Mouse (Mus musculus): ENCODE results near the gene Gm10912. TPM values are rescaled to one million over a fixed set of nuclear protein-coding genes. Genes with fewer than 3 reads are reported as not detected.
"Not testable (repeated sequence)": the region's sequence is repeated elsewhere in the genome, so short reads cannot be mapped to it uniquely, and the experiment has no call there.

Gm10912 gene
- total and polyA plus RNA-seq, 3 experiments, result 0.27 TPM; not detected in 2

- TF ChIP-seq TAL1 (conservative IDR thresholded peaks at IDR 0.05; ENCODE audit: low read depth, low read length) (peak; percentile 82), POLR2AphosphoS5 (IDR thresholded peaks at IDR 0.05; ENCODE audit: insufficient replicate concordance, low read depth, low read length) (no peak), GATA2 (IDR thresholded peaks at IDR 0.05; ENCODE audit: borderline replicate concordance, low read depth, low read length) (no peak)
- peak; percentile 96 for ATAC-seq (ENCODE audit: extremely low read depth, insufficient number of reproducible peaks, low FRiP score, poor library complexity, severe bottlenecking)
- no peak for DNase-seq (ENCODE audit: low spot score)
These were observed 33.1 kb downstream of the Gm10912 start for GRCm38 (mm10) chr2:104098529-104099230.

GRCm38 (mm10) chr2:104099231-104099585 is 33.6 kb downstream of the Gm10912 start:
- ATAC-seq (ENCODE audit: extremely low read depth, insufficient number of reproducible peaks, low FRiP score, poor library complexity, severe bottlenecking) (no peak), DNase-seq (ENCODE audit: low spot score) (no peak)
- TF ChIP-seq CTCF (IDR thresholded peaks at IDR 0.05; ENCODE audit: low read depth, low read length), result no peak
- TF ChIP-seq POLR2AphosphoS5 (IDR thresholded peaks at IDR 0.05; ENCODE audit: insufficient replicate concordance, low read depth, low read length), result no peak
- TF ChIP-seq TAL1 (conservative IDR thresholded peaks at IDR 0.05; ENCODE audit: low read depth, low read length), result no peak
- peaks cover 40% of the 10 kb centered on the region for H3K4me1 ChIP-seq (ENCODE audit: insufficient read depth, low read depth, low read length)
- H3K9me3 ChIP-seq (replicated peaks), result no peaks in the 10 kb centered on the region
- no peaks in the 10 kb centered on the region for H3K27me3 ChIP-seq (ENCODE audit: insufficient read depth, low read length)
- no peak overlapping the region for H3K4me3 ChIP-seq (ENCODE audit: low read depth, low read length)
- no peaks in the 10 kb centered on the region for H3K36me3 ChIP-seq (replicated peaks)

More at GRCm38 (mm10) chr2:104098529-104099230, 33.1 kb downstream of the Gm10912 start:
- peaks cover 43% of the 10 kb centered on the region for H3K4me1 ChIP-seq (ENCODE audit: insufficient read depth, low read depth, low read length)
- H3K27me3 ChIP-seq (ENCODE audit: insufficient read depth, low read length), result no peaks in the 10 kb centered on the region
- no peaks in the 10 kb centered on the region for H3K9me3 ChIP-seq (replicated peaks)
- no peak overlapping the region for H3K4me3 ChIP-seq (ENCODE audit: low read depth, low read length)
- no peaks in the 10 kb centered on the region for H3K36me3 ChIP-seq (replicated peaks)

- Histone ChIP-seq H3K36me3 (replicated peaks) (no peaks in the 10 kb centered on the region), H3K4me1 (ENCODE audit: insufficient read depth, low read depth, low read length) (peaks cover 42% of the 10 kb centered on the region), H3K4me3 (ENCODE audit: low read depth, low read length) (no peak overlapping the region), H3K27me3 (ENCODE audit: insufficient read depth, low read length) (no peaks in the 10 kb centered on the region), H3K9me3 (replicated peaks) (no peaks in the 10 kb centered on the region)
- ATAC-seq (ENCODE audit: extremely low read depth, insufficient number of reproducible peaks, low FRiP score, poor library complexity, severe bottlenecking) (no peak), DNase-seq (ENCODE audit: low spot score) (no peak)
- no peak for TF ChIP-seq TAL1 (conservative IDR thresholded peaks at IDR 0.05; ENCODE audit: low read depth, low read length)
- TF ChIP-seq CTCF (IDR thresholded peaks at IDR 0.05; ENCODE audit: low read depth, low read length), result no peak
- no peak for TF ChIP-seq POLR2AphosphoS5 (IDR thresholded peaks at IDR 0.05; ENCODE audit: insufficient replicate concordance, low read depth, low read length)
- no peak for TF ChIP-seq GATA1 (IDR thresholded peaks at IDR 0.05; ENCODE audit: borderline replicate concordance, low read length)
- no peak for TF ChIP-seq GATA2 (IDR thresholded peaks at IDR 0.05; ENCODE audit: borderline replicate concordance, low read depth, low read length)
These were observed 34.3 kb downstream of the Gm10912 start for GRCm38 (mm10) chr2:104099946-104100345.

- TF ChIP-seq TAL1 (conservative IDR thresholded peaks at IDR 0.05; ENCODE audit: low read depth, low read length) (no peak), GATA2 (IDR thresholded peaks at IDR 0.05; ENCODE audit: borderline replicate concordance, low read depth, low read length) (no peak), GATA1 (IDR thresholded peaks at IDR 0.05; ENCODE audit: borderline replicate concordance, low read length) (no peak), POLR2AphosphoS5 (IDR thresholded peaks at IDR 0.05; ENCODE audit: insufficient replicate concordance, low read depth, low read length) (no peak), CTCF (IDR thresholded peaks at IDR 0.05; ENCODE audit: low read depth, low read length) (no peak)
- no peak for ATAC-seq (ENCODE audit: extremely low read depth, insufficient number of reproducible peaks, low FRiP score, poor library complexity, severe bottlenecking)
- Histone ChIP-seq H3K27me3 (ENCODE audit: insufficient read depth, low read length) (no peaks in the 10 kb centered on the region), H3K36me3 (replicated peaks) (no peaks in the 10 kb centered on the region), H3K9me3 (replicated peaks) (no peaks in the 10 kb centered on the region), H3K4me1 (ENCODE audit: insufficient read depth, low read depth, low read length) (peaks cover 28% of the 10 kb centered on the region), H3K4me3 (ENCODE audit: low read depth, low read length) (no peak overlapping the region)
- DNase-seq (ENCODE audit: low spot score), result no peak
These were observed 39.2 kb downstream of the Gm10912 start for GRCm38 (mm10) chr2:104104800-104105199.

- H3K9me3 ChIP-seq (replicated peaks); H3K36me3 ChIP-seq (replicated peaks); DNase-seq (ENCODE audit: low spot score); H3K4me3 ChIP-seq (ENCODE audit: low read depth, low read length); H3K27me3 ChIP-seq (ENCODE audit: insufficient read depth, low read length); ATAC-seq (ENCODE audit: extremely low read depth, insufficient number of reproducible peaks, low FRiP score, poor library complexity, severe bottlenecking): not testable (repeated sequence)
- peaks cover 17% of the 10 kb centered on the region for H3K4me1 ChIP-seq (ENCODE audit: insufficient read depth, low read depth, low read length)
These were observed 43.4 kb downstream of the Gm10912 start for GRCm38 (mm10) chr2:104109021-104109420.

- DNase-seq (ENCODE audit: low spot score) (no peak), ATAC-seq (ENCODE audit: extremely low read depth, insufficient number of reproducible peaks, low FRiP score, poor library complexity, severe bottlenecking) (no peak)
- Histone ChIP-seq H3K36me3 (replicated peaks) (no peaks in the 10 kb centered on the region), H3K4me3 (ENCODE audit: low read depth, low read length) (no peak overlapping the region), H3K4me1 (ENCODE audit: insufficient read depth, low read depth, low read length) (peaks cover 15% of the 10 kb centered on the region), H3K9me3 (replicated peaks) (no peaks in the 10 kb centered on the region), H3K27me3 (ENCODE audit: insufficient read depth, low read length) (no peaks in the 10 kb centered on the region)
- no peak for TF ChIP-seq TAL1 (conservative IDR thresholded peaks at IDR 0.05; ENCODE audit: low read depth, low read length)
- TF ChIP-seq GATA2 (IDR thresholded peaks at IDR 0.05; ENCODE audit: borderline replicate concordance, low read depth, low read length), result no peak
- no peak for TF ChIP-seq CTCF (IDR thresholded peaks at IDR 0.05; ENCODE audit: low read depth, low read length)
- TF ChIP-seq GATA1 (IDR thresholded peaks at IDR 0.05; ENCODE audit: borderline replicate concordance, low read length), result no peak
- TF ChIP-seq POLR2AphosphoS5 (IDR thresholded peaks at IDR 0.05; ENCODE audit: insufficient replicate concordance, low read depth, low read length), result no peak
These were observed 43.9 kb downstream of the Gm10912 start for GRCm38 (mm10) chr2:104109528-104109927.

- H3K4me1 ChIP-seq (ENCODE audit: insufficient read depth, low read depth, low read length), result peaks cover 15% of the 10 kb centered on the region
- no peaks in the 10 kb centered on the region for H3K36me3 ChIP-seq (replicated peaks)
- DNase-seq (ENCODE audit: low spot score), result no peak
- no peak for ATAC-seq (ENCODE audit: extremely low read depth, insufficient number of reproducible peaks, low FRiP score, poor library complexity, severe bottlenecking)
- H3K27me3 ChIP-seq (ENCODE audit: insufficient read depth, low read length), result no peaks in the 10 kb centered on the region
- TF ChIP-seq GATA2 (IDR thresholded peaks at IDR 0.05; ENCODE audit: borderline replicate concordance, low read depth, low read length) (no peak), POLR2AphosphoS5 (IDR thresholded peaks at IDR 0.05; ENCODE audit: insufficient replicate concordance, low read depth, low read length) (no peak), TAL1 (conservative IDR thresholded peaks at IDR 0.05; ENCODE audit: low read depth, low read length) (no peak), GATA1 (IDR thresholded peaks at IDR 0.05; ENCODE audit: borderline replicate concordance, low read length) (no peak), CTCF (IDR thresholded peaks at IDR 0.05; ENCODE audit: low read depth, low read length) (no peak)
- no peaks in the 10 kb centered on the region for H3K9me3 ChIP-seq (replicated peaks)
- no peak overlapping the region for H3K4me3 ChIP-seq (ENCODE audit: low read depth, low read length)
These were observed 44.4 kb downstream of the Gm10912 start for GRCm38 (mm10) chr2:104110031-104110430.

GRCm38 (mm10) chr2:104111170-104111797 is 45.7 kb downstream of the Gm10912 start:
- not testable (repeated sequence) for DNase-seq (ENCODE audit: low spot score); ATAC-seq (ENCODE audit: extremely low read depth, insufficient number of reproducible peaks, low FRiP score, poor library complexity, severe bottlenecking); H3K4me3 ChIP-seq (ENCODE audit: low read depth, low read length); H3K9me3 ChIP-seq (replicated peaks); H3K36me3 ChIP-seq (replicated peaks); H3K27me3 ChIP-seq (ENCODE audit: insufficient read depth, low read length)
- H3K4me1 ChIP-seq (ENCODE audit: insufficient read depth, low read depth, low read length), result peaks cover 15% of the 10 kb centered on the region

GRCm38 (mm10) chr2:104113563-104113962 is 47.9 kb downstream of the Gm10912 start:
- not testable (repeated sequence) for ATAC-seq (ENCODE audit: extremely low read depth, insufficient number of reproducible peaks, low FRiP score, poor library complexity, severe bottlenecking); H3K36me3 ChIP-seq (replicated peaks); H3K4me3 ChIP-seq (ENCODE audit: low read depth, low read length); DNase-seq (ENCODE audit: low spot score); H3K27me3 ChIP-seq (ENCODE audit: insufficient read depth, low read length); H3K9me3 ChIP-seq (replicated peaks)
- peaks cover 15% of the 10 kb centered on the region for H3K4me1 ChIP-seq (ENCODE audit: insufficient read depth, low read depth, low read length)
